Mouse (Mus musculus) thymus, adult 2 months (tissue): ENCODE results near the gene Igf1. TPM values are rescaled to one million over a fixed set of nuclear protein-coding genes. Genes with fewer than 3 reads are reported as not detected.

Source experiments
- DNase-seq: peaks from one replicate; pipeline ENCODE4 v3.0.0; 2021
- H3K27ac ChIP-seq: fragments of 200-500 bp; 2 replicates; pipeline ENCODE4 v1.5.1; 2012; ENCODE audit warnings: low read length, control low read depth; ENCODE audit not compliant: control insufficient read depth, insufficient read depth
- H3K27me3 ChIP-seq: fragments of 200-500 bp; 2 replicates; pipeline ENCODE4 v1.6.1; 2012; ENCODE audit warnings: mild to moderate bottlenecking, low read length, moderate library complexity, mixed read lengths; ENCODE audit not compliant: control insufficient read depth, insufficient read depth
- H3K36me3 ChIP-seq: fragments of 200-500 bp; 2 replicates; pipeline ENCODE4 v1.6.1; 2012; ENCODE audit warnings: mild to moderate bottlenecking, low read length, moderate library complexity; ENCODE audit not compliant: control insufficient read depth, insufficient read depth
- H3K4me1 ChIP-seq: fragments of 200-500 bp; replicated peaks from 2 replicates; pipeline ENCODE4 v1.6.1; 2012; ENCODE audit warnings: low read length; ENCODE audit not compliant: control insufficient read depth, insufficient read depth
- H3K4me3 ChIP-seq: fragments of 200-500 bp; 2 replicates; pipeline ENCODE4 v1.5.1; 2012; ENCODE audit warnings: mild to moderate bottlenecking, low read length, control low read depth, moderate library complexity; ENCODE audit not compliant: control insufficient read depth, insufficient read depth
- CTCF ChIP-seq: fragments of 200-500 bp; IDR thresholded peaks from 2 replicates; pipeline ENCODE4 v1.5.1; 2012; ENCODE audit warnings: mild to moderate bottlenecking, control low read depth, low read length, moderate library complexity, borderline replicate concordance; ENCODE audit not compliant: control insufficient read depth, poor library complexity, insufficient read depth; ENCODE audit errors: extremely low read depth
- POLR2A ChIP-seq: fragments of 200-500 bp; IDR thresholded peaks from 2 replicates; pipeline ENCODE4 v1.6.1; 2012; ENCODE audit warnings: mild to moderate bottlenecking, low read length, control low read depth, moderate library complexity; ENCODE audit not compliant: control insufficient read depth, poor library complexity, insufficient read depth; ENCODE audit errors: extremely low read depth
- WGBS: fragments of 180-500 bp; shearing (Covaris S2); methylation state at CpG from one replicate; pipeline ENCODE4 v1.1.7; 2018; 5-methylcytosine and 5-hydroxymethylcytosine counted together
- polyA plus RNA-seq: library from polyadenylated mRNA; depleted of rRNA; stranded (reverse); fragments of >200 nt; gene quantifications from 2 replicates; pipeline ENCODE4 v1.2.3, GENCODE M21; 2012

Gene Igf1
- polyA plus RNA-seq, 1 experiment = 59.2 TPM

DNA sequence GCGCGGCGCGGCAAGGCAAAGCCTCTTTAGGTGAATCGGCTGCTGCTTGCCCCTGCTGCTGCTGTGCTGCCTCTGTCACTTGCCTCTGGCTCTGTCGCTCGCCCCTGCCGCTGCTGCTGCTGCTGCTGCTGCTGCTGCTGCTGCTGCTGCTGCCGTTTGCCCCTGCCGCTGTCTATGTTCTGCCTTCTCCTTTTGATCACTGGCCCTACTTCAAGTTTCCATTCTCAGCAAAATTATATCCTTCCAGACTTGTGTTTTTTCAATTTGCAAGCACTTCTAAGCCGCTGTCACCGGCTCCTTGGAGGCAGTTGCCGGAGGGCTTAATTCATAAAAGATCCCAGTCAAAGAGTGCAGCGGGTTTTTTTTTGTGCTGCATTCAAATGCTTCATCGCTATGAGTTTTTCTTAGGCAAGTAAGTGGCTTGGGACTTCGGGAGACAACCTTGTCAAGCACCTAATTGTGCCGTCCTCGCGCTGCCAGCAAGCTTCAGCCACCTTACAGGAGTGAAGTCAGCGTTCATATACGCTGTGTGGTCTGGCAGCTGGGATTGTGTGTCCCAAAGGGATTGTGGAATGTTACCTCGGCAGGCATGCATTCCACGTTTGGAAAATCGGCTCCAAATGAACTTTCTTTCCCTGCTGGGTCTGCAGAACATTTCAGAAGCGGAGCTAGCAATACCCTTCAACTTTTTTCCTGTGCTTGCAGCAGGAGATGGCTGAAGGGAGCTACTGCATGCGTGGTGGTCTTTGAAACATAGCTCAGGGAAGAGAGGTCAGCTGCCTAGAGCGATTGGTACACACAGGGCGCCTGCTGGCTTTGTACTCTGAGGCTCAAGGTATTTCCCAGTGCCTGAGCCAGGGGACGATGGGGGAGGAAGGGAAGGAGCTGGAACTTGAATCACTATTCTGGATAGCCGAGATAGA is 2.4 kb downstream of the Igf1 start:
- 15% methylated on average over 30 of the region's 30 CpGs for WGBS
- DNase-seq = no peak
- Histone ChIP-seq H3K27me3 (no peaks in the 10 kb centered on the region; the same call in 1 of the 2 replicates), H3K4me1 (no peaks in the 10 kb centered on the region), H3K4me3 (no peak overlapping the region), H3K36me3 (no peaks in the 10 kb centered on the region), H3K27ac (no peak overlapping the region)
- TF ChIP-seq POLR2A = no peak
- no peak for TF ChIP-seq CTCF

DNA sequence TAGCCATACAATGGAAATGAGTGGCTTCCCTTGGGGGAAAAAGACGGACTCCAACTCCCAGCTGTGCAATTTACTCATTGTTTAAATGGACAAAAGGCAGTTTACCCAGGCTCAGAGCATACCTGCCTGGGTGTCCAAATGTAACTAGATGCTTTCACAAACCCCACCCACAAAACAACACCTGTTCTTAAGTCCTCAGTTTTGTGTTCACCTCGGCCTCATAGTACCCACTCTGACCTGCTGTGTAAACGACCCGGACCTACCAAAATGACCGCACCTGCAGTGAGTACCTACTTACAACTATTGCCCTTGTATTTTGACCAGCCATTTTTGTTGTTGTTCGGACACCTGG is 3.0 kb downstream of the Igf1 start:
- TF ChIP-seq CTCF (no peak), POLR2A (no peak)
- Histone ChIP-seq H3K27me3 (no peaks in the 10 kb centered on the region; the same call in 1 of the 2 replicates), H3K4me1 (no peaks in the 10 kb centered on the region), H3K36me3 (no peaks in the 10 kb centered on the region), H3K4me3 (no peak overlapping the region), H3K27ac (no peak overlapping the region)
- no peak for DNase-seq
- 86% methylated on average over 6 of the region's 6 CpGs for WGBS

GRCm38 (mm10) chr10:87862899-87863298 is 4.8 kb downstream of the Igf1 start:
- Histone ChIP-seq H3K4me1 (no peaks in the 10 kb centered on the region), H3K27me3 (no peaks in the 10 kb centered on the region; the same call in 1 of the 2 replicates), H3K27ac (no peak overlapping the region), H3K36me3 (no peaks in the 10 kb centered on the region), H3K4me3 (no peak overlapping the region)
- TF ChIP-seq CTCF = no peak
- TF ChIP-seq POLR2A = no peak
- no peak for DNase-seq
- 83% methylated on average over 7 of the region's 7 CpGs for WGBS

GRCm38 (mm10) chr10:87863326-87863725 is 5.3 kb downstream of the Igf1 start:
- TF ChIP-seq CTCF (no peak), POLR2A (no peak)
- WGBS = 89% methylated on average over 4 of the region's 4 CpGs

DNA sequence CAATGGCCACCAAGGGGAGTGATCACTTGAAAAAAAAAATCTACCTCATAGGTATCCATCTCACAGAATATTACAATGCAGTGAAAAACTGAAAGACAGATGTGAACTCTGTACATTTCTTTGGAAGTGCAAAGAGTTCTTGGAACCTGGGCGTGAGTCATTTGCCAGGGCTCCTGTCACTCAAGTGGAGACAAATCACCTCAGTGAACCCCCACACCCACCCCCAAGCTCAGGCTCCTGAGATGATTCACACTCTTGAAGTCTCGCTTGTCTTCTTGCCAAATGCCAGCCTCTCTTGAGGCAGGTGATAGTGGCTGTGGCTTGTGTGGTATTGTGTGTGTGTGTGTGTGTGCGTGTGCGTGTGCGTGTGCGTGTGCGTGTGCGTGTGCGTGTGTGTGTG is 7.6 kb downstream of the Igf1 start:
- H3K36me3 ChIP-seq = no peaks in the 10 kb centered on the region
- WGBS = 90% methylated on average over 9 of the region's 9 CpGs
- no peak overlapping the region for H3K27ac ChIP-seq

More at GRCm38 (mm10) chr10:87863326-87863725, 5.3 kb downstream of the Igf1 start:
- no peak overlapping the region for H3K4me3 ChIP-seq
- DNase-seq = no peak
- H3K4me1 ChIP-seq = no peaks in the 10 kb centered on the region
- no peaks in the 10 kb centered on the region; the same call in 1 of the 2 replicates for H3K27me3 ChIP-seq
- no peaks in the 10 kb centered on the region for H3K36me3 ChIP-seq
- no peak overlapping the region for H3K27ac ChIP-seq

DNA sequence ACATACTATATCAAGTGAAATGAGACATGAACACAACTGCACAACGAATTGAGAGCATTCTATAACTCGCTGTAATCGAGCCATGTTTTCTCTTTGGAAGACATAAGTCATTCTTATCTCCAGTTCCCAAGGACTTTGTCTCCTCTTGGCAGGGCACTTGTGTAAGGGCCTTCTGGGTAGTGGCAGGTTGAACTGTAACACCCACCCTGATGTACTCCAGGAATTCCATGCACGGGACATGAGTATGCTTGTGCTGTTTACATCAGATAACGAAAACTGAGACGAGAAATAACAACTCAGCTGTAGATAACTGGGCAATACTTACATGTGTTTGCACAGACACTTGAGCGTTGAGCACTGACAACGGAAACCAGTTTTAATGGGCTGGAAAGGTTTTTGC is 8.4 kb downstream of the Igf1 start:
- no peak overlapping the region for H3K27ac ChIP-seq
- no peak overlapping the region for H3K4me3 ChIP-seq
- no peaks in the 10 kb centered on the region for H3K27me3 ChIP-seq
- H3K4me1 ChIP-seq = no peaks in the 10 kb centered on the region
- no peak for TF ChIP-seq POLR2A
- no peak for TF ChIP-seq CTCF
- no peaks in the 10 kb centered on the region for H3K36me3 ChIP-seq
- no peak for DNase-seq
- WGBS = 92% methylated on average over 8 of the region's 8 CpGs

More for the DNA sequence above, 7.6 kb downstream of the Igf1 start:
- Histone ChIP-seq H3K4me1 (no peaks in the 10 kb centered on the region), H3K27me3 (no peaks in the 10 kb centered on the region; the same call in 1 of the 2 replicates), H3K4me3 (no peak overlapping the region)
- DNase-seq = no peak
- TF ChIP-seq POLR2A (no peak), CTCF (no peak)
